Mouse (Mus musculus) heart, embryonic 16.5 days (tissue): Measurements from ENCODE around the gene Akr1b7. TPM values are rescaled to one million over a fixed set of nuclear protein-coding genes. Genes with fewer than 3 reads are reported as not detected.

Source experiments
- ATAC-seq: fragments of 200-750 bp; cut with Nextera tagmentation; replicated peaks from 2 replicates; pipeline ENCODE4 v1.8.0; 2017; ENCODE audit warnings: moderate number of reproducible peaks; ENCODE audit not compliant: insufficient read depth, low FRiP score; ENCODE audit errors: extremely low read depth
- H3K27ac ChIP-seq: fragments of 300-500 bp; sonication (generic); 2 replicates; pipeline ENCODE4 v1.5.1; 2014; ENCODE audit warnings: mild to moderate bottlenecking, low read length, control low read depth, moderate library complexity
- H3K27me3 ChIP-seq: fragments of 300-500 bp; sonication (generic); 2 replicates; pipeline ENCODE4 v1.6.1; 2014; ENCODE audit warnings: low read length, mixed read lengths; ENCODE audit not compliant: control insufficient read depth, insufficient read depth
- H3K36me3 ChIP-seq: fragments of 300-500 bp; sonication (generic); 2 replicates; pipeline ENCODE4 v1.6.1; 2014; ENCODE audit not compliant: control insufficient read depth, insufficient read depth
- H3K4me1 ChIP-seq: fragments of 300-500 bp; sonication (generic); 2 replicates; pipeline ENCODE4 v1.6.1; 2014; ENCODE audit warnings: low read length, mixed read lengths; ENCODE audit not compliant: control insufficient read depth, insufficient read depth
- H3K4me2 ChIP-seq: fragments of 300-500 bp; sonication (generic); 2 replicates; pipeline ENCODE4 v1.6.1; 2014; ENCODE audit warnings: low read depth, mild to moderate bottlenecking, control low read depth, low read length
- H3K4me3 ChIP-seq: fragments of 300-500 bp; sonication (generic); 2 replicates; pipeline ENCODE4 v1.5.1; 2014; ENCODE audit warnings: mild to moderate bottlenecking, control low read depth, low read length
- H3K9ac ChIP-seq: fragments of 300-500 bp; sonication (generic); 2 replicates; pipeline ENCODE4 v1.6.1; 2014; ENCODE audit warnings: low read length, control low read depth
- H3K9me3 ChIP-seq: fragments of 300-500 bp; sonication (generic); replicated peaks from 2 replicates; pipeline ENCODE4 v1.6.1; 2016; ENCODE audit warnings: low read length; ENCODE audit not compliant: control insufficient read depth
- WGBS: fragments of 180-500 bp; shearing (Covaris S2); extraction: QIAGEN DNeasy Blood & Tissue Kit; methylation state at CpG from one replicate; pipeline ENCODE4 v1.1.7; 2014; 5-methylcytosine and 5-hydroxymethylcytosine counted together
- polyA plus RNA-seq: library from polyadenylated mRNA; unstranded; fragments of >200 nt; fragmentation: Nextera tagmentation; extraction: Ambion mirVana; gene quantifications from 2 replicates; pipeline ENCODE4 v1.2.1, GENCODE M21; 2015

The Akr1b7 gene
- polyA plus RNA-seq, 1 experiment from 2014 or later = 0.21 TPM

- Histone ChIP-seq H3K9ac (no peak overlapping the region), H3K4me2 (no peak overlapping the region), H3K4me3 (no peak overlapping the region), H3K27me3 (no peaks in the 10 kb centered on the region), H3K9me3 (no peaks in the 10 kb centered on the region), H3K36me3 (no peaks in the 10 kb centered on the region), H3K27ac (no peak overlapping the region), H3K4me1 (no peaks in the 10 kb centered on the region)
- ATAC-seq = no peak
Observed at GRCm38 (mm10) chr6:34459456-34459855, 47.3 kb downstream of the Akr1b7 start.

GRCm38 (mm10) chr6:34460651-34461050 is 48.5 kb downstream of the Akr1b7 start:
- Histone ChIP-seq H3K36me3 (no peaks in the 10 kb centered on the region), H3K4me2 (no peak overlapping the region), H3K4me1 (no peaks in the 10 kb centered on the region), H3K9me3 (no peaks in the 10 kb centered on the region), H3K9ac (no peak overlapping the region), H3K27me3 (no peaks in the 10 kb centered on the region), H3K4me3 (no peak overlapping the region), H3K27ac (no peak overlapping the region)
- WGBS = 41% methylated on average over 4 of the region's 4 CpGs
- ATAC-seq = no peak

GRCm38 (mm10) chr6:34463582-34463981 is 51.4 kb downstream of the Akr1b7 start:
- Histone ChIP-seq H3K27ac (no peak overlapping the region), H3K4me2 (no peak overlapping the region), H3K4me1 (no peaks in the 10 kb centered on the region), H3K4me3 (no peak overlapping the region), H3K9ac (no peak overlapping the region), H3K36me3 (no peaks in the 10 kb centered on the region), H3K9me3 (no peaks in the 10 kb centered on the region), H3K27me3 (no peaks in the 10 kb centered on the region)
- WGBS = 76% methylated on average over 4 of the region's 4 CpGs
- ATAC-seq = no peak

- Histone ChIP-seq H3K9me3 (no peaks in the 10 kb centered on the region), H3K27ac (no peak overlapping the region), H3K36me3 (no peaks in the 10 kb centered on the region), H3K4me3 (no peak overlapping the region), H3K9ac (no peak overlapping the region), H3K4me2 (no peak overlapping the region), H3K4me1 (peaks cover under 1% of the 10 kb centered on the region), H3K27me3 (no peaks in the 10 kb centered on the region)
- WGBS = 56% methylated on average over 12 of the region's 12 CpGs
- ATAC-seq = no peak
Observed at GRCm38 (mm10) chr6:34471434-34472110, 59.4 kb downstream of the Akr1b7 start.

Other genes with a start within 250 kb of the Akr1b7 start
- gene Slc35b4, start 235.2 kb upstream of the Akr1b7 start, polyA plus RNA-seq = 34.2 and 36.0 TPM in 2 replicates
- gene Akr1b3, start 94.9 kb upstream of the Akr1b7 start, polyA plus RNA-seq = 163 and 172 TPM in 2 replicates
- gene Akr1b8, start 58.2 kb upstream of the Akr1b7 start, polyA plus RNA-seq = 7.0 and 7.2 TPM in 2 replicates
- 68.3 and 74.7 TPM in 2 replicates for gene Akr1b10, start 28.1 kb upstream of the Akr1b7 start, polyA plus RNA-seq
- gene Bpgm, start 63.9 kb downstream of the Akr1b7 start, polyA plus RNA-seq = 89.2 and 96.2 TPM in 2 replicates
- gene Cald1, start 186.2 kb downstream of the Akr1b7 start, polyA plus RNA-seq = 122 and 138 TPM in 2 replicates